Mouse (Mus musculus) heart, adult 11 months (tissue): ENCODE results near the gene Slc38a2.

Experiments used
- DNase-seq: peaks from one replicate; pipeline ENCODE4 v3.0.0; 2022

The Slc38a2 gene

DNA sequence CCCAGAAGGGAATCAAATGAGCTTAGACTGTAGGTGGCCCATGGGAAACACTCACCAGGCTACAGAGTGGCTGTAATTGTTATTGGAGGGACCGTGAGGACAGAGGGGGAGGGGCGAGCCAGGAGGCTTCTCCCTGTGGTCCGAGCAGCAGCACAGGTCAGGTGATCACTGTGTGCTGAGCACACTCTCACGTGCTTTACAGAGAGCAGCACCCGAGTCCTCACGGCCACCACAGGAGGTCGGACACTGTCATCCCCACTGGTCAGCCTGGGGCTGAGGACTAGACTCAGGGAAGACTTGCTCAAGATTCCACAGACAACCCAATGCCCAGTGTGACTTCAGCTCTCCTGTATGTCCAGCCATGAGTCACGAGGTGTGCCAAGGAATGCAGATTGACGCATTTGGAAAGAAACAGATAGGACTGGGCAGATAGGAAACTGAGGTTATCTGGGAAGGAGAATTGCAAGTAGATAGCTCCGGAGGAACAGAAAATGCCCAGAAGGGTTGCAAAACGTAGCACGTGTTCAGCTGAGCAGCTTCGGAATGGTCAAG, 38.9 kb downstream of the Slc38a2 start:
- peak; percentile 89 for DNase-seq

DNA sequence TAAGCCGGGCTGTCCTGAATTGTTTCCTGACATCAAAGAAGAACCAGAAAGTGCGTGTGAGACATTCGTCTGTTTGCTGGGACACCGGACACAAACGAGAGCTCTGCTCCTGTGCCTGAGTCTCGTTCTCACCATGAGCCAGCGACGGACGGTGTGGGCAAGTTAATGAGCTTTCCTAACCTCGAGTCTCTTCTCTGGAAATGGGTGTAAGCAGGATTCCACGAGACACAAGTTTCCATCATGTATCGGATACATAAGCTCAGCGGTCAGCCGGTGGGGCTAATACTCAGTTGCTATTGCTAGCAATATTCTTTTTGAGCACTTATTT, 41.3 kb downstream of the Slc38a2 start:
- peak; percentile 80 for DNase-seq

DNA sequence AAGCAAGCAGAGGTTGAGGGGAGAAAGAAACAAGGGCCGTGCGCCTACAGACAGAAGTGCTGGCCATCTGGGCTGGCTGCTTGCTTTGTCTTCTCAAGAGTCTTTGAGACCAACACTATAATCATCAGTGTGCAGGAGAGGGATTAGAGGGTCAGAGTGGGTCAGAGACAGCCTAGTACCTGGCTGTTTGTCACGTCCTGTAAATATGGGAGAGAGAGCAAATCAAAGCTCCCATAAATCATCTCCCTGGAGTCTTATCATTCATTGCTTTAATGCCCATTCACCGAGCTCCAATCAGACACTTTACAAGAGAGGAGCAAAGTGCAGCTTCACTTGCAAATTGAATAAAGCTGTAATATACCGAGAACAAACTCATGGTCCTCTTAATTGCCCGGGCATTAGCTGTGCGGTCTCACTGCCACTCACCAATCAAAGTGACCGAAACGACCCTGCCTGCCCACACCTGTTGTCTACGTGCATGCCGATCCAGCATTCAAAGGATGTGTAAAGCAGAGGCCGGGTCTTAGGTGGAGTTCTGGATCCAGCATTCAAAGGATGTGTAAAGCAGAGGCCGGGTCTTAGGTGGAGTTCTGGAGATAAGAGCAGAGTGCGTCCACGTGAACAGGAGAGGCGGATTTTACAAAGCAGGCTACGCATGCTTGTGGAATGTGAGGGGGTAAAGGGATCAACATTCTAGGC, 41.8 kb downstream of the Slc38a2 start:
- peak; percentile 67 for DNase-seq

GRCm38 (mm10) chr15:96655514-96655913, 44.0 kb downstream of the Slc38a2 start:
- peak; percentile 87 for DNase-seq

GRCm38 (mm10) chr15:96654714-96655113, 44.8 kb downstream of the Slc38a2 start:
- peak; percentile 94 for DNase-seq

DNA sequence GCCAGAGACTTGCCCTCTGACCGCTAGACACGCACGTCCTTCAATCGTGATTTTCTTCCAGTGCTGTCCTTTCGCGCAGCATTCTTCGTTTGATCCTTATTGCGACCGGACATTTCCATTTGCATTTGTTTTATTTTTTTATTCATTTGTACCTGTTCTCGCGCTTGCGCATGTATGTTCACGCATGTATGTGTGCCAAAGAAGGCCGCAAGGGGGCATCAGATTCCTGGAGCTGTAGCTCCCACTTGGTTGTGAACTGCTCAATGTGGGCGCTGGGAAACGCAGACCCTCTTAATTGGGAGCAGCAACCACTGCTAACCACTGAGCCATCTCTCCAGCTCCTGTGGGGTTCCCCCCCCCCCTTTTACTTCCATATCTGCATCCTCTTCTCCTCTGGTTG, 46.5 kb downstream of the Slc38a2 start:
- DNase-seq: peak; percentile 69

- peak; percentile 39 for DNase-seq
Measured at GRCm38 (mm10) chr15:96652531-96652930, 47.0 kb downstream of the Slc38a2 start.

DNA sequence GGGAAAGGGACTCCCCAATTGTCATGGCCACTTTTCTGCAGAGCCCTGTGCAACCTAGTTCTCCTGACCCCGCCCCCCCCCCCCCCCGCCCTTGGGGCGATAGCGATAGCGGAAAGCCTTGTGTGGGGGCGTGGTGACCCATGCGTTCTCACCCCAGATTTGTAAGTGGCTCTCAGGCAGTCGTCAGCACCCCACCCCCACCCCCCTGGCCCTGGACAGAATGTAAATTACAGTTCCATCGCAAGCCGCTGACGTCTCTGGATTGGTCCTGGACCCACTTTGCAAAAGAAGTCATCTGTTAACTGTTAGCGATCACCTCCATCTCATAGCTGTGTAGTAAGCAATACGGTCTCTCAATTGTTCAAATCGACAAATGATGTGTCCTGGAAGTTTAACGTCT, 52.2 kb downstream of the Slc38a2 start:
- peak; percentile 76 for DNase-seq

- DNase-seq: peak; percentile 96
Measured at GRCm38 (mm10) chr15:96642436-96643405, 56.8 kb downstream of the Slc38a2 start, which contains the start of gene Slc38a1. TSS of gene Slc38a1 (minus strand) at chr15:96642913.

DNA sequence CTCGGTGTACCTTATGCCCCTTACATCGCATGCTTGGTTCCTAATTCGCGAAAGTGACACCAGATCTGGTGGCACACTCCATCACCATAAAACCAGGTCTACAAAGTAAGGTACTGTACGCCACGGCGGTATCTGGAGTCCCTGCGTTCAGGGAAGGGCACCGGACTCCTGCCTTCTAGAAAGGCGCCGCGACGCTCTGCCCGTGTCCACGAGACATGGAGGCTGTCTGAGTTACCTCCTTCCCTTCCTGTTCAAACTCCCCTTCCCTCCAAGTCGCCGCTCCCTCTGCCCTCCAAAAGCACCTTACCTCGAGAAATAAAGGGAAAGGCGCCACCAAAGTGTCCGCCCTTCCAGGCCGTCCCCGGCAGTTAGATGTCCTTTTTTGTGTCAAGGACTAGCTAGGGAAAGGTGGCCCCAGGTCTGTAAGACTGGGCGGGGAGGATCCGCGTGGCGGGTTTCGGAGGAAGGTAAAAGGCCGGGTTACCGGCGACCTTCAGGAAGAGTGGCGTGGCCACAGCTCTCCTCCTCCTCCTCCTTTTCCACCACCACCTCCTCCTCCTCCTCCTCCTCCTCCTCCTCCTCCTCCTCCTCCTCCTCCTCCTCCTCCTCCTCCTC, 57.6 kb downstream of the Slc38a2 start:
- DNase-seq: no peak

DNA sequence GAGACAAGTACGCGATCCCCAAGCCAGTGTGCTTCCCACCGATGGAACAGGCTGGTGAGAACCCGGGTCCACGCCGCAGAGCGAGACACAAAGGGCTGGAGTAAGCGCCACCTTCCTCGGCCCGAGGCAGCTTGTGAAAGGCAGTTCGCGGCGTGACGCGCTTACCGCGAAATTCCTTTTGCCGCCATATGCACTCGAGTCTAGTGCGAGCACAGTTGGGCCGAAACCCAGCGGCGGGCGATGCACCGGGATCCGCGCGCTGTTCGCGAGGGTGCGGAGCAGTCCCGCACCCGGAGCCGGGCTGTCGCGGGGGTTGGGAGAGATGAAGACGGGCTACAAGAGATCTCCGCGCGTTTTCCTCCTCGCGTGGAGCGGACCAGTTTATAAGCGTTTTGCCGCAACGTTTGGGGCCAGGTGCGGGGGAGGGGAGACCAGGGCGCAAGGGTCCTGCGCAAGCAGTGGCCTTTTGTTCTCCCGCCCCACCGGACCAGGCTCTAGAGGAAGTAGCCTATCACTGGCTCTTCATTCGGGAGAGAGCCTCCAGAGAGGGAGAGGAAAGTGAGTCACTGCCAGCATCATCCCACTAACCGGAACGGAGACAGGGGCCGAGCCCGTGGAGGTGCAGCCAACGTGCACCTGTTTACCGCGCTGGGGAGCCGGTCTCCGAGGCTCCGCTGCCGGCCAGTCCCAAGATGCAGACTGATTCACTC, 58.3 kb downstream of the Slc38a2 start:
- peak; percentile 95 for DNase-seq

DNA sequence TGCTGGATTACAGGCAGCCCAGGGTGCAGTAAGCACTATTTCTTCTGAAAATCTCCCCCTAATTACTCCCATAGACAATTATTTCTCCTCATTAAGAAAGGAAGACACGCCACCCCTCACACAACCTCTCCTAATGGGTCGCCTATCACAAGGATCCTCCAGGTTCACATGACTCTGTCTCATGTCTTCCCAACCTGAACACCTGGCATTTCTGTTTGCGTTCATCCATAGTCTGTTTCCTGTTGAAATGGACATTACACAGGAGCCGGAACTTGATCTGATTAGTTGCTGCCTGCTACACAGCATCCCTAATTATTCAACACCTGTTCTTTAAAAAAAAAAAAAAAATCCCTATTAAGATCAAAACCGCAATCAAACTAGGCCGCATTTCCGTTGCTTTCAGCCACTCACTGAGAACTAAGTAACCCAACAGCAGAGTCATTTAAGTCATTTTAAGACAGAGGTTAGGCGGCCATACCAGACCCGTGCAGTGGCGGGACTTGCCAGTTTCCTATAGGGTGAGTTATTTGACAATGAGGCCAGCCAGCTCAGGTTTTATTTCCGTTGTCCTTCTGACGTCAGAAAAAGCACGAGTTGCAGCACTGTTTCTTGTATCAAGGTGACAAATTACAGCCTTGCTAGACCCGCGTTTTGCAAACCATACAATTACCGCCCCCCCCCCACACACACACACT, 59.1 kb downstream of the Slc38a2 start:
- peak; percentile 82 for DNase-seq

GRCm38 (mm10) chr15:96639630-96640029, 59.9 kb downstream of the Slc38a2 start:
- DNase-seq: peak; percentile 79

DNA sequence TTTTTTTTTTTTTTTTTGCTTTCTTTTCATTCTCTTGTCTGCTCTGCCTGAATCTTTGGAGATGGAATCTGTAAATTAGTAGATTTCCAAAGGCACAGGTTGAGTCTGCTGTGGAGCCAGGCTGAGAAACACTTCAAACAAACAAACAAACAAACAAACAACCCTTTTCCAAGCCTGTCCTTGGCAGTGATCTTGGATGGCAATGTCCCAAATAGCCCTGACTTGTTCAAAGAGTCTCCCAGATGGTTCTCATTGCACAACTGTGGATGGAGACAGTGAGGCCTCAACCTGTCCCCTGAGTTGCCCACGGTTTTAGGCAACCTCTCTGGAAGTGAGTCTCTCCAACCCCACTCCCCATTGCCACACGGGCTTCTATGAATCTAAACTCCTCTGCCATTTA, 60.9 kb downstream of the Slc38a2 start:
- DNase-seq: peak; percentile 60

DNA sequence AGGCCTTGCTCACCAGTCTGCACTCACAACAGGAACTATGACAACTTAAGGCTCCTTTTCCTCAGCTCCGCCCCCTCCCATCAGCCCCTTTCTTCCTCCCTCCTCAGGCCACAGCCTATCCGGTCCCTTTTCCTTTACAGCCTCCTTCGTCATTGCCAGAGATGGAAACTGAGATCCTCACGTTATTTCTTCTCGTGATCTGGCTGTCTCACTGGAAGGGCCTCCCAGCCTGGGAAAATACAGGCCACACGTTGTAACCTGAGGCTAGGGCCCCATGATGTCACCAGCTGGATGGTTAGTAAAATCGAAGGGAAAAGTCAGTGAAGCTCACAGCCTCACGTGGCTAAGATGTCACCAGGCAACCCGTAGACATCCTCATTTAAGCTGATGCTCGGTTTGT, 61.4 kb downstream of the Slc38a2 start:
- DNase-seq: peak; percentile 95
